ENCODE assay signal across 29 mouse cellular contexts in the genomic region with DNA sequence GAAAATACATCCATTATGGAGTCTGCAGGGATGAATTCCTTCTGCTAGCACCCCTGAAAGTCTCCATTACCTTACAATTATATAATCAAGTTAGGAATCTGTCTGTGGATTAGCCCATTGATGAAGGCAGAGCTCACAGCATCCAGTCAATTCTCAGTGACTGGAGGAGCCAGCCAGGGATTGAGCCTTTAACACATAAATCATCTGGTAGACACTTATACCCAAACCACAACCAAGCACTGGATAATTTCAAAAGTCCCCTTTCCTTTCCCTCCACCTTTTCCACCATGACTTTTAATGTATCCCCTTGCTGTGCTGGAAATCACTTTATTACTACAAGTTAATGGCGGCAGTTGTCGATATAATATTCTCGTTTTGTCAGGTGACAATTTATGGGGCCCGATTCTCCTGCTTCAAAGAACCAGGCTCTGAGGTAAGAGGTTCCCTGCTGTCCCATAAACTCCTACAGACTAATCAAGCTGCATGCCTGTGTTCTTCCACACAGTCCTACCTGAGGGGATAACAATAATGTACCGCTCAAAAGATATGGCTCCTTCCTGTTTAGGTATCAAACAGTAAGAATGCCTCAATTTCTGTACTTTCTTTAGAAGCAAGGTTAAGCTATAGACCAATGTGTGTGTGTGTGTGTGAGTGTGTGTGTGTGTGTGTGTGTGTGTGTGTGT. TPM values are rescaled to one million over a fixed set of nuclear protein-coding genes. Genes with fewer than 3 reads are reported as not detected.
DNase-seq lines count a peak whose midpoint lies in the region; ATAC-seq and TF ChIP-seq lines count a peak whose summit lies in the region.
"Had no signal": no experiment of that assay in that cellular context is flagged by ENCODE, and none has a peak within 500 bp of the region (broad histone marks: within the 10 kb centered on the region; RNA-seq: fewer than 3 reads in every experiment).

No protein-coding gene starts in this region.

- no peak for DNase-seq in hindbrain, embryonic 10.5 days (ENCODE audit: low spot score)
- no peak for DNase-seq in hindbrain, postnatal 0 days (ENCODE audit: low spot score)
- DNase-seq in spleen, postnatal 10 days (ENCODE audit: low spot score in 2 of 2) = no peak
- DNase-seq in urinary bladder, postnatal 10 days (ENCODE audit: low spot score) = no peak
- DNase-seq: B cell, adult 2 months; gastrocnemius, postnatal 36 days; heart, postnatal 36 days; kidney, adult 2 months; right cerebral cortex, postnatal 14 days had no signal

- ATAC-seq in hindbrain, embryonic 16.5 days = no peak
- no peak for ATAC-seq in hindbrain, embryonic 12.5 days (ENCODE audit: low FRiP score)
- ATAC-seq in hindbrain, postnatal 0 days = no peak
- peak; percentile 67; the same call in 1 of the 2 replicates for ATAC-seq in neural tube, embryonic 15.5 days (ENCODE audit: low FRiP score)

- H3K4me3 ChIP-seq in hindbrain, embryonic 10.5 days = no peak overlapping the region
- H3K4me3 ChIP-seq in hindbrain, embryonic 16.5 days (ENCODE audit: low read length) = no peak overlapping the region
- H3K4me3 ChIP-seq in hindbrain, embryonic 12.5 days = no peak overlapping the region
- H3K4me3 ChIP-seq in hindbrain, postnatal 0 days (ENCODE audit: low read length) = no peak overlapping the region
- no peak overlapping the region for H3K4me3 ChIP-seq in neural tube, embryonic 15.5 days (replicated peaks)
- H3K4me3 ChIP-seq: embryonic facial prominence, embryonic 12.5 days; limb, embryonic 10.5 days had no signal

- peak overlapping the region; percentile 85; the same call in 1 of the 2 replicates for H3K27ac ChIP-seq in hindbrain, embryonic 10.5 days
- no peak overlapping the region for H3K27ac ChIP-seq in hindbrain, embryonic 16.5 days (ENCODE audit: low read depth, low read length)
- H3K27ac ChIP-seq in hindbrain, embryonic 12.5 days = peak overlapping the region; percentile 72; the same call in 1 of the 2 replicates
- peak overlapping the region; percentile 71; the same call in 1 of the 2 replicates for H3K27ac ChIP-seq in hindbrain, postnatal 0 days
- H3K27ac ChIP-seq in neural tube, embryonic 15.5 days (replicated peaks) = peak overlapping the region; percentile 64; the same call in 1 of the 2 replicates
- H3K27ac ChIP-seq: embryonic facial prominence, embryonic 12.5 days; kidney, postnatal 0 days; limb, embryonic 10.5 days; macrophage had no signal

- no peak overlapping the region for H3K9ac ChIP-seq in hindbrain, embryonic 16.5 days (ENCODE audit: low read depth, low read length)
- no peak overlapping the region for H3K9ac ChIP-seq in hindbrain, embryonic 12.5 days
- no peak overlapping the region for H3K9ac ChIP-seq in hindbrain, postnatal 0 days (replicated peaks; ENCODE audit: low read length)
- no peak overlapping the region for H3K9ac ChIP-seq in neural tube, embryonic 15.5 days (replicated peaks)
- H3K9ac ChIP-seq: embryonic facial prominence, embryonic 12.5 days had no signal

- H3K27me3 ChIP-seq in hindbrain, embryonic 10.5 days (ENCODE audit: insufficient read depth, poor library complexity, severe bottlenecking) = no peaks in the 10 kb centered on the region
- H3K27me3 ChIP-seq in hindbrain, embryonic 16.5 days (replicated peaks; ENCODE audit: control insufficient read depth, insufficient read depth, low read length) = no peaks in the 10 kb centered on the region
- H3K27me3 ChIP-seq in hindbrain, embryonic 12.5 days = no peaks in the 10 kb centered on the region
- no peaks in the 10 kb centered on the region for H3K27me3 ChIP-seq in hindbrain, postnatal 0 days (ENCODE audit: insufficient read depth, low read length)
- no peaks in the 10 kb centered on the region for H3K27me3 ChIP-seq in neural tube, embryonic 15.5 days (replicated peaks)
- H3K27me3 ChIP-seq: CH12.LX; embryonic facial prominence, embryonic 12.5 days had no signal

- peaks cover 41% of the 10 kb centered on the region for H3K4me1 ChIP-seq in hindbrain, embryonic 10.5 days (replicated peaks)
- H3K4me1 ChIP-seq in hindbrain, embryonic 16.5 days (ENCODE audit: control insufficient read depth, insufficient read depth, low read depth, low read length) = peaks cover 16% of the 10 kb centered on the region
- H3K4me1 ChIP-seq in hindbrain, embryonic 12.5 days = peaks cover 21% of the 10 kb centered on the region
- 0 out of 2 replicates have a peak, but pooled peaks cover 9% of the 10 kb centered on the region for H3K4me1 ChIP-seq in hindbrain, postnatal 0 days (ENCODE audit: insufficient read depth, low read length)
- H3K4me1 ChIP-seq in neural tube, embryonic 15.5 days = peaks cover 26% of the 10 kb centered on the region
- H3K4me1 ChIP-seq: embryonic facial prominence, embryonic 12.5 days had no signal

- 95% methylated on average over 5 of the region's 5 CpGs for WGBS in hindbrain, embryonic 10.5 days
- WGBS in hindbrain, embryonic 16.5 days = 79% methylated on average over 5 of the region's 5 CpGs
- WGBS in hindbrain, embryonic 12.5 days = 89% methylated on average over 5 of the region's 5 CpGs
- 93% methylated on average over 5 of the region's 5 CpGs for WGBS in hindbrain, postnatal 0 days
- WGBS in neural tube, embryonic 15.5 days = 36% methylated on average over 5 of the region's 5 CpGs

- H3K4me2 ChIP-seq in hindbrain, embryonic 16.5 days (ENCODE audit: low read length) = no peak overlapping the region
- no peak overlapping the region for H3K4me2 ChIP-seq in hindbrain, embryonic 12.5 days (replicated peaks)
- H3K4me2 ChIP-seq in hindbrain, postnatal 0 days (ENCODE audit: low read depth, low read length) = no peak overlapping the region
- no peak overlapping the region for H3K4me2 ChIP-seq in neural tube, embryonic 15.5 days
- H3K4me2 ChIP-seq: embryonic facial prominence, embryonic 12.5 days had no signal

- no peaks in the 10 kb centered on the region for H3K36me3 ChIP-seq in hindbrain, embryonic 10.5 days
- H3K36me3 ChIP-seq in hindbrain, embryonic 16.5 days (ENCODE audit: control insufficient read depth, insufficient read depth, low read length) = no peaks in the 10 kb centered on the region
- no peaks in the 10 kb centered on the region for H3K36me3 ChIP-seq in hindbrain, embryonic 12.5 days
- H3K36me3 ChIP-seq in hindbrain, postnatal 0 days (ENCODE audit: insufficient read depth, low read length) = no peaks in the 10 kb centered on the region
- H3K36me3 ChIP-seq in neural tube, embryonic 15.5 days = no peaks in the 10 kb centered on the region
- H3K36me3 ChIP-seq: embryonic facial prominence, embryonic 12.5 days; G1E; limb, embryonic 10.5 days had no signal

- H3K9me3 ChIP-seq in hindbrain, embryonic 10.5 days = no peaks in the 10 kb centered on the region
- no peaks in the 10 kb centered on the region for H3K9me3 ChIP-seq in hindbrain, embryonic 16.5 days (ENCODE audit: control insufficient read depth, low read length)
- H3K9me3 ChIP-seq in hindbrain, embryonic 12.5 days (replicated peaks) = no peaks in the 10 kb centered on the region
- H3K9me3 ChIP-seq in hindbrain, postnatal 0 days (ENCODE audit: low read length) = no peaks in the 10 kb centered on the region
- H3K9me3 ChIP-seq in neural tube, embryonic 15.5 days (replicated peaks) = no peaks in the 10 kb centered on the region
- H3K9me3 ChIP-seq: embryonic facial prominence, embryonic 12.5 days; G1E; limb, embryonic 10.5 days had no signal

- no peak for TF ChIP-seq CTCF in hindbrain, postnatal 0 days (IDR thresholded peaks at IDR 0.05; ENCODE audit: low read depth)

RNA-seq across cellular contexts. Expression of a gene that starts 2.4 kb away (rescaled TPM):
- polyA plus RNA-seq in hindbrain, embryonic 10.5 days (2016; fragmentation: Nextera tagmentation; extraction: Ambion mirVana) = 0.42 TPM in 1 of 2 replicates, not detected in the other
- polyA plus RNA-seq in hindbrain, embryonic 16.5 days (2015; fragmentation: Nextera tagmentation; extraction: Ambion mirVana) = 0.42 and 0.49 TPM in 2 replicates
- 0.52 and 0.67 TPM in 2 replicates for polyA plus RNA-seq in hindbrain, embryonic 12.5 days (2016; fragmentation: Nextera tagmentation; extraction: Ambion mirVana)
- 1.2 and 1.3 TPM in 2 replicates for total RNA-seq in hindbrain, postnatal 0 days (2014; rRNA removed)
- polyA plus RNA-seq in hindbrain, postnatal 0 days (2015; fragmentation: Nextera tagmentation; extraction: Ambion mirVana) = 1.0 and 1.3 TPM in 2 replicates
- 0.20 and 0.24 TPM in 2 replicates for polyA plus RNA-seq in neural tube, embryonic 15.5 days (2015; fragmentation: Nextera tagmentation; extraction: Ambion mirVana)
- total RNA-seq: adrenal gland, adult 8-10 months; CH12.LX; G1E; gastrocnemius, postnatal 36 days; heart, adult 8-10 months; heart, postnatal 36 days; layer of hippocampus, postnatal 14 days; liver, adult 2 months had no signal
- polyA plus RNA-seq: embryonic facial prominence, embryonic 12.5 days; forebrain, embryonic 16.5 days; G1E; heart, embryonic 14.5 days; intestine, embryonic 14.5 days; kidney, adult 2 months; kidney, postnatal 0 days; large intestine, adult 2 months; limb, embryonic 10.5 days; liver, adult 2 months; liver, embryonic 16.5 days; lung, embryonic 16.5 days; macrophage; thymus, postnatal 0 days had no signal

RNA-seq across cellular contexts. Expression of a gene that starts 15.7 kb away (rescaled TPM):
- 3.2 and 3.4 TPM in 2 replicates for polyA plus RNA-seq in hindbrain, embryonic 10.5 days (2016; fragmentation: Nextera tagmentation; extraction: Ambion mirVana)
- polyA plus RNA-seq in hindbrain, embryonic 16.5 days (2015; fragmentation: Nextera tagmentation; extraction: Ambion mirVana) = 14.9 and 15.6 TPM in 2 replicates
- 6.1 and 6.8 TPM in 2 replicates for polyA plus RNA-seq in hindbrain, embryonic 12.5 days (2016; fragmentation: Nextera tagmentation; extraction: Ambion mirVana)
- total RNA-seq in hindbrain, postnatal 0 days (2014; rRNA removed) = 9.7 and 10.5 TPM in 2 replicates
- polyA plus RNA-seq in hindbrain, postnatal 0 days (2015; fragmentation: Nextera tagmentation; extraction: Ambion mirVana) = 15.3 and 17.2 TPM in 2 replicates
- polyA plus RNA-seq in neural tube, embryonic 15.5 days (2015; fragmentation: Nextera tagmentation; extraction: Ambion mirVana) = 17.6 and 18.4 TPM in 2 replicates
